Mouse (Mus musculus): ENCODE measurements around the gene Fam160b1. TPM values are rescaled to one million over a fixed set of nuclear protein-coding genes. Genes with fewer than 3 reads are reported as not detected.

Gene Fam160b1
- polyA plus RNA-seq, 1 experiment from 2014 or later = 12.9 TPM

- 46% methylated on average over 10 of the region's 10 CpGs for WGBS
- peak overlapping the region; percentile 96 for H3K4me3 ChIP-seq (replicated peaks)
- no peaks in the 10 kb centered on the region for H3K36me3 ChIP-seq
- peak overlapping the region; percentile 66 for H3K4me2 ChIP-seq
- H3K9me3 ChIP-seq (replicated peaks) = no peaks in the 10 kb centered on the region
- no peak for ATAC-seq (ENCODE audit: low FRiP score)
- peak overlapping the region; percentile 100; the same call in 1 of the 2 replicates for H3K9ac ChIP-seq (replicated peaks)
- peaks cover 49% of the 10 kb centered on the region for H3K4me1 ChIP-seq
- H3K27ac ChIP-seq (replicated peaks) = peak overlapping the region; percentile 96
- H3K27me3 ChIP-seq (replicated peaks) = no peaks in the 10 kb centered on the region
Observed at GRCm38 (mm10) chr19:57359701-57360326, 666 bp upstream of the Fam160b1 start.

GRCm38 (mm10) chr19:57361131-57361938, 855 bp downstream of the Fam160b1 start:
- H3K4me1 ChIP-seq = peaks cover 62% of the 10 kb centered on the region
- H3K9me3 ChIP-seq (replicated peaks) = no peaks in the 10 kb centered on the region
- peak overlapping the region; percentile 96 for H3K4me3 ChIP-seq (replicated peaks)
- H3K4me2 ChIP-seq = peak overlapping the region; percentile 66
- ATAC-seq (ENCODE audit: low FRiP score) = peak; percentile 53
- H3K27me3 ChIP-seq (replicated peaks) = no peaks in the 10 kb centered on the region
- peak overlapping the region; percentile 100 for H3K9ac ChIP-seq (replicated peaks)
- H3K36me3 ChIP-seq = no peaks in the 10 kb centered on the region
- H3K27ac ChIP-seq (replicated peaks) = peak overlapping the region; percentile 96
- WGBS = under 1% methylated on average over 69 of the region's 78 CpGs

- H3K4me3 ChIP-seq (replicated peaks) = peak overlapping the region; percentile 96
- H3K27ac ChIP-seq (replicated peaks) = peak overlapping the region; percentile 96
- WGBS = 10% methylated on average over 3 of the region's 3 CpGs
Observed at GRCm38 (mm10) chr19:57361939-57362307, 1.4 kb downstream of the Fam160b1 start.

GRCm38 (mm10) chr19:57362586-57362985, 2.1 kb downstream of the Fam160b1 start:
- Histone ChIP-seq H3K4me2 (peak overlapping the region; percentile 66), H3K36me3 (no peaks in the 10 kb centered on the region), H3K4me3 (replicated peaks) (peak overlapping the region; percentile 16; the same call in 1 of the 2 replicates), H3K27me3 (replicated peaks) (no peaks in the 10 kb centered on the region), H3K27ac (replicated peaks) (no peak overlapping the region), H3K4me1 (peaks cover 67% of the 10 kb centered on the region), H3K9me3 (replicated peaks) (no peaks in the 10 kb centered on the region), H3K9ac (replicated peaks) (0 out of 2 replicates have a peak overlapping the region, but pooled peaks have one; percentile 42)
- 46% methylated on average over 5 of the region's 5 CpGs for WGBS
- no peak for ATAC-seq (ENCODE audit: low FRiP score)

More at GRCm38 (mm10) chr19:57361939-57362307, 1.4 kb downstream of the Fam160b1 start:
- Histone ChIP-seq H3K4me2 (peak overlapping the region; percentile 66), H3K4me1 (peaks cover 67% of the 10 kb centered on the region), H3K9ac (replicated peaks) (peak overlapping the region; percentile 100), H3K36me3 (no peaks in the 10 kb centered on the region), H3K27me3 (replicated peaks) (no peaks in the 10 kb centered on the region), H3K9me3 (replicated peaks) (no peaks in the 10 kb centered on the region)
- no peak for ATAC-seq (ENCODE audit: low FRiP score)

GRCm38 (mm10) chr19:57363076-57363475, 2.6 kb downstream of the Fam160b1 start:
- peak overlapping the region; percentile 16; the same call in 1 of the 2 replicates for H3K4me3 ChIP-seq (replicated peaks)
- no peak overlapping the region for H3K27ac ChIP-seq (replicated peaks)
- H3K4me2 ChIP-seq = peak overlapping the region; percentile 66
- H3K4me1 ChIP-seq = peaks cover 67% of the 10 kb centered on the region
- H3K36me3 ChIP-seq = no peaks in the 10 kb centered on the region
- H3K27me3 ChIP-seq (replicated peaks) = no peaks in the 10 kb centered on the region
- H3K9ac ChIP-seq (replicated peaks) = peak overlapping the region; percentile 42; the same call in 1 of the 2 replicates
- no peaks in the 10 kb centered on the region for H3K9me3 ChIP-seq (replicated peaks)
- 43% methylated on average over 7 of the region's 7 CpGs for whole genome bisulfite sequencing
- no peak for ATAC-seq (ENCODE audit: low FRiP score)

GRCm38 (mm10) chr19:57363538-57363937, 3.1 kb downstream of the Fam160b1 start:
- Histone ChIP-seq H3K9ac (replicated peaks) (no peak overlapping the region), H3K4me1 (peaks cover 68% of the 10 kb centered on the region), H3K9me3 (replicated peaks) (no peaks in the 10 kb centered on the region), H3K27me3 (replicated peaks) (no peaks in the 10 kb centered on the region), H3K36me3 (0 out of 2 replicates have a peak, but pooled peaks cover under 1% of the 10 kb centered on the region), H3K4me2 (peak overlapping the region; percentile 66; the same call in 1 of the 2 replicates), H3K4me3 (replicated peaks) (no peak overlapping the region), H3K27ac (replicated peaks) (no peak overlapping the region)
- WGBS = 92% methylated on average over 7 of the region's 7 CpGs
- no peak for ATAC-seq (ENCODE audit: low FRiP score)

- H3K27me3 ChIP-seq (replicated peaks) = no peaks in the 10 kb centered on the region
- H3K9ac ChIP-seq (replicated peaks) = no peak overlapping the region
- no peak overlapping the region for H3K4me3 ChIP-seq (replicated peaks)
- no peak overlapping the region for H3K27ac ChIP-seq (replicated peaks)
- WGBS = 66% methylated on average over 11 of the region's 11 CpGs
- no peak overlapping the region for H3K4me2 ChIP-seq
- ATAC-seq (ENCODE audit: low FRiP score) = no peak
- no peaks in the 10 kb centered on the region for H3K9me3 ChIP-seq (replicated peaks)
- peaks cover 14% of the 10 kb centered on the region for H3K36me3 ChIP-seq
- peaks cover 56% of the 10 kb centered on the region for H3K4me1 ChIP-seq
Observed at GRCm38 (mm10) chr19:57364942-57365673, 4.6 kb downstream of the Fam160b1 start.

GRCm38 (mm10) chr19:57366007-57366406, 5.5 kb downstream of the Fam160b1 start:
- H3K4me1 ChIP-seq = peaks cover 52% of the 10 kb centered on the region
- H3K9ac ChIP-seq (replicated peaks) = no peak overlapping the region
- H3K4me2 ChIP-seq = no peak overlapping the region
- 59% methylated on average over 8 of the region's 8 CpGs for WGBS
- H3K36me3 ChIP-seq = peaks cover 17% of the 10 kb centered on the region
- H3K27ac ChIP-seq (replicated peaks) = 0 out of 2 replicates have a peak overlapping the region, but pooled peaks have one; percentile 23
- ATAC-seq (ENCODE audit: low FRiP score) = no peak
- no peak overlapping the region for H3K4me3 ChIP-seq (replicated peaks)
- H3K27me3 ChIP-seq (replicated peaks) = no peaks in the 10 kb centered on the region
- H3K9me3 ChIP-seq (replicated peaks) = no peaks in the 10 kb centered on the region

GRCm38 (mm10) chr19:57366626-57367025, 6.1 kb downstream of the Fam160b1 start:
- ATAC-seq (ENCODE audit: low FRiP score) = no peak
- peaks cover 52% of the 10 kb centered on the region for H3K4me1 ChIP-seq
- 25% methylated on average over 5 of the region's 5 CpGs for WGBS

GRCm38 (mm10) chr19:57367201-57367600, 6.7 kb downstream of the Fam160b1 start:
- H3K27me3 ChIP-seq (replicated peaks) = no peaks in the 10 kb centered on the region
- WGBS = 90% methylated on average over 4 of the region's 4 CpGs
- H3K27ac ChIP-seq (replicated peaks) = no peak overlapping the region
- peaks cover 50% of the 10 kb centered on the region for H3K4me1 ChIP-seq
- no peak overlapping the region for H3K4me2 ChIP-seq
- H3K9ac ChIP-seq (replicated peaks) = no peak overlapping the region
- H3K36me3 ChIP-seq = peaks cover 28% of the 10 kb centered on the region
- H3K9me3 ChIP-seq (replicated peaks) = no peaks in the 10 kb centered on the region
- no peak for ATAC-seq (ENCODE audit: low FRiP score)
- H3K4me3 ChIP-seq (replicated peaks) = no peak overlapping the region

More at GRCm38 (mm10) chr19:57366626-57367025, 6.1 kb downstream of the Fam160b1 start:
- no peak overlapping the region for H3K27ac ChIP-seq (replicated peaks)
- H3K4me2 ChIP-seq = no peak overlapping the region
- H3K36me3 ChIP-seq = peaks cover 23% of the 10 kb centered on the region
- H3K4me3 ChIP-seq (replicated peaks) = no peak overlapping the region
- H3K9me3 ChIP-seq (replicated peaks) = no peaks in the 10 kb centered on the region
- H3K9ac ChIP-seq (replicated peaks) = no peak overlapping the region
- no peaks in the 10 kb centered on the region for H3K27me3 ChIP-seq (replicated peaks)

- Histone ChIP-seq H3K27ac (replicated peaks) (no peak overlapping the region), H3K27me3 (replicated peaks) (no peaks in the 10 kb centered on the region), H3K9ac (replicated peaks) (no peak overlapping the region), H3K4me1 (peaks cover 43% of the 10 kb centered on the region), H3K9me3 (replicated peaks) (no peaks in the 10 kb centered on the region), H3K4me3 (replicated peaks) (no peak overlapping the region), H3K4me2 (no peak overlapping the region), H3K36me3 (peaks cover 35% of the 10 kb centered on the region)
- ATAC-seq (ENCODE audit: low FRiP score) = no peak
- WGBS = 90% methylated on average over 11 of the region's 11 CpGs
Observed at GRCm38 (mm10) chr19:57367849-57368387, 7.4 kb downstream of the Fam160b1 start.
